Mouse (Mus musculus) kidney, embryonic 15.5 days (tissue): ENCODE data around the gene Spc25. TPM values are rescaled to one million over a fixed set of nuclear protein-coding genes. Genes with fewer than 3 reads are reported as not detected.
A peak's percentile ranks its signal among the peaks of the same experiment; 100 is the strongest.

Experiments used
- ATAC-seq: fragments of 200-750 bp; cut with Nextera tagmentation; replicated peaks from 2 replicates; pipeline ENCODE4 v1.8.0; 2017; ENCODE audit warnings: moderate TSS enrichment; ENCODE audit not compliant: low FRiP score
- H3K27ac ChIP-seq: fragments of 300-500 bp; sonication (generic); 2 replicates; pipeline ENCODE4 v1.5.1; 2015; ENCODE audit warnings: mild to moderate bottlenecking, inconsistent platforms
- H3K27me3 ChIP-seq: fragments of 300-500 bp; sonication (generic); 2 replicates; pipeline ENCODE4 v1.6.1; 2015; ENCODE audit warnings: inconsistent platforms
- H3K36me3 ChIP-seq: fragments of 300-500 bp; sonication (generic); 2 replicates; pipeline ENCODE4 v1.6.1; 2015; ENCODE audit warnings: inconsistent platforms
- H3K4me1 ChIP-seq: fragments of 300-500 bp; sonication (generic); 2 replicates; pipeline ENCODE4 v1.6.1; 2015; ENCODE audit warnings: inconsistent platforms
- H3K4me2 ChIP-seq: fragments of 300-500 bp; sonication (generic); 2 replicates; pipeline ENCODE4 v1.6.1; 2015; ENCODE audit warnings: moderate library complexity, mild to moderate bottlenecking, inconsistent platforms
- H3K4me3 ChIP-seq: fragments of 300-500 bp; sonication (generic); replicated peaks from 2 replicates; pipeline ENCODE4 v1.5.1; 2015; ENCODE audit warnings: mild to moderate bottlenecking, inconsistent platforms
- H3K9ac ChIP-seq: fragments of 300-500 bp; sonication (generic); 2 replicates; pipeline ENCODE4 v1.6.1; 2015; ENCODE audit warnings: mild to moderate bottlenecking, inconsistent platforms
- H3K9me3 ChIP-seq: fragments of 300-500 bp; sonication (generic); replicated peaks from 2 replicates; pipeline ENCODE4 v1.6.1; 2016; ENCODE audit warnings: inconsistent platforms
- WGBS: fragments of 180-500 bp; shearing (Covaris S2); methylation state at CpG from one replicate; pipeline ENCODE4 v1.1.7; 2015; ENCODE audit warnings: mixed read lengths; 5-methylcytosine and 5-hydroxymethylcytosine counted together
- polyA plus RNA-seq: library from polyadenylated mRNA; unstranded; fragments of >200 nt; fragmentation: Nextera tagmentation; extraction: Ambion mirVana; gene quantifications from 2 replicates; pipeline ENCODE4 v1.2.1, GENCODE M21; 2015

The Spc25 gene
- polyA plus RNA-seq, 1 experiment from 2014 or later = 240 TPM

- H3K4me3 ChIP-seq = no peak overlapping the region
- ATAC-seq = no peak
- no peak overlapping the region for H3K4me2 ChIP-seq
- H3K9ac ChIP-seq = no peak overlapping the region
- WGBS = 73% methylated on average over 5 of the region's 5 CpGs
- no peaks in the 10 kb centered on the region for H3K9me3 ChIP-seq
- H3K4me1 ChIP-seq = no peaks in the 10 kb centered on the region
- H3K27me3 ChIP-seq = no peaks in the 10 kb centered on the region
- no peaks in the 10 kb centered on the region for H3K36me3 ChIP-seq
- H3K27ac ChIP-seq = no peak overlapping the region
Observed at GRCm38 (mm10) chr2:69221868-69222416, 15.9 kb upstream of the Spc25 start.

- Histone ChIP-seq H3K9ac (no peak overlapping the region), H3K27me3 (no peaks in the 10 kb centered on the region), H3K9me3 (no peaks in the 10 kb centered on the region), H3K4me2 (no peak overlapping the region), H3K36me3 (no peaks in the 10 kb centered on the region), H3K27ac (peak overlapping the region; percentile 60; the same call in 1 of the 2 replicates), H3K4me3 (no peak overlapping the region), H3K4me1 (peaks cover 22% of the 10 kb centered on the region)
- no peak; the same call in 1 of the 2 replicates for ATAC-seq
- WGBS = 24% methylated on average over 7 of the region's 7 CpGs
Observed at GRCm38 (mm10) chr2:69215242-69215641, 9.2 kb upstream of the Spc25 start.

- 73% methylated on average over 10 of the region's 10 CpGs for WGBS
- H3K9me3 ChIP-seq = no peaks in the 10 kb centered on the region
- H3K27me3 ChIP-seq = no peaks in the 10 kb centered on the region
- H3K9ac ChIP-seq = no peak overlapping the region
- H3K4me1 ChIP-seq = peaks cover 22% of the 10 kb centered on the region
- no peak for ATAC-seq
- H3K27ac ChIP-seq = no peak overlapping the region
- no peak overlapping the region for H3K4me3 ChIP-seq
- no peaks in the 10 kb centered on the region for H3K36me3 ChIP-seq
- no peak overlapping the region for H3K4me2 ChIP-seq
Observed at GRCm38 (mm10) chr2:69212652-69213051, 6.7 kb upstream of the Spc25 start.

GRCm38 (mm10) chr2:69210773-69211172, 4.8 kb upstream of the Spc25 start, which contains the start of gene G6pc2:
TSS of gene G6pc2 (plus strand) at chr2:69211073.
- ATAC-seq = no peak
- no peak within 1 kb of the TSS for H3K4me2 ChIP-seq
- no peaks in the 10 kb centered on the region for H3K36me3 ChIP-seq
- H3K4me3 ChIP-seq = no peak within 1 kb of the TSS
- 39% methylated on average over 7 of the region's 7 CpGs for WGBS
- no peak within 1 kb of the TSS for H3K9ac ChIP-seq
- H3K4me1 ChIP-seq = peaks cover 23% of the 10 kb centered on the region
- H3K9me3 ChIP-seq = no peaks in the 10 kb centered on the region
- H3K27ac ChIP-seq = peak within 1 kb of the TSS; percentile 71
- no peaks in the 10 kb centered on the region for H3K27me3 ChIP-seq

- H3K9me3 ChIP-seq = no peaks in the 10 kb centered on the region
- H3K27me3 ChIP-seq = no peaks in the 10 kb centered on the region
- H3K36me3 ChIP-seq = no peaks in the 10 kb centered on the region
- H3K9ac ChIP-seq = no peak overlapping the region
- H3K27ac ChIP-seq = peak overlapping the region; percentile 27; the same call in 1 of the 2 replicates
- 84% methylated on average over 3 of the region's 3 CpGs for WGBS
- no peak overlapping the region for H3K4me3 ChIP-seq
- no peak for ATAC-seq
- no peak overlapping the region for H3K4me2 ChIP-seq
- peaks cover 24% of the 10 kb centered on the region for H3K4me1 ChIP-seq
Observed at GRCm38 (mm10) chr2:69209684-69210083, 3.7 kb upstream of the Spc25 start.

- 0 out of 2 replicates have a peak overlapping the region, but pooled peaks have one; percentile 4 for H3K9ac ChIP-seq
Observed at GRCm38 (mm10) chr2:69206523-69206922, 529 bp upstream of the Spc25 start.

GRCm38 (mm10) chr2:69205185-69205584, 809 bp downstream of the Spc25 start:
- peaks cover 22% of the 10 kb centered on the region for H3K36me3 ChIP-seq
- peak overlapping the region; percentile 69 for H3K4me2 ChIP-seq
- H3K4me3 ChIP-seq = peak overlapping the region; percentile 95
- peak overlapping the region; percentile 96 for H3K27ac ChIP-seq
- H3K4me1 ChIP-seq = peaks cover 18% of the 10 kb centered on the region
- 13% methylated on average over 6 of the region's 6 CpGs for WGBS
- no peaks in the 10 kb centered on the region for H3K27me3 ChIP-seq
- no peaks in the 10 kb centered on the region for H3K9me3 ChIP-seq
- no peak for ATAC-seq
- H3K9ac ChIP-seq = peak overlapping the region; percentile 89

More at GRCm38 (mm10) chr2:69206523-69206922, 529 bp upstream of the Spc25 start:
- H3K4me2 ChIP-seq = peak overlapping the region; percentile 54
- H3K9me3 ChIP-seq = no peaks in the 10 kb centered on the region
- 18% methylated on average over 7 of the region's 7 CpGs for WGBS
- peaks cover 25% of the 10 kb centered on the region for H3K4me1 ChIP-seq
- H3K27ac ChIP-seq = 0 out of 2 replicates have a peak overlapping the region, but pooled peaks have one; percentile 27
- H3K36me3 ChIP-seq = peaks cover 14% of the 10 kb centered on the region
- no peak for ATAC-seq
- no peaks in the 10 kb centered on the region for H3K27me3 ChIP-seq
- H3K4me3 ChIP-seq = peak overlapping the region; percentile 95

- 90% methylated on average over 5 of the region's 5 CpGs for WGBS
Observed at GRCm38 (mm10) chr2:69193555-69193954, 12.4 kb downstream of the Spc25 start.

GRCm38 (mm10) chr2:69191059-69191458, 14.9 kb downstream of the Spc25 start:
- no peak for ATAC-seq
- no peaks in the 10 kb centered on the region for H3K9me3 ChIP-seq
- no peak overlapping the region for H3K4me2 ChIP-seq
- no peak overlapping the region for H3K27ac ChIP-seq
- H3K9ac ChIP-seq = no peak overlapping the region
- no peak overlapping the region for H3K4me3 ChIP-seq
- WGBS = 80% methylated on average over 5 of the region's 5 CpGs
- H3K27me3 ChIP-seq = no peaks in the 10 kb centered on the region
- peaks cover 55% of the 10 kb centered on the region for H3K36me3 ChIP-seq
- H3K4me1 ChIP-seq = 0 out of 2 replicates have a peak, but pooled peaks cover 6% of the 10 kb centered on the region

More at GRCm38 (mm10) chr2:69193555-69193954, 12.4 kb downstream of the Spc25 start:
- ATAC-seq = no peak
- Histone ChIP-seq H3K36me3 (peaks cover 72% of the 10 kb centered on the region), H3K4me1 (no peaks in the 10 kb centered on the region), H3K9ac (no peak overlapping the region), H3K27ac (no peak overlapping the region), H3K27me3 (no peaks in the 10 kb centered on the region), H3K4me2 (no peak overlapping the region), H3K9me3 (no peaks in the 10 kb centered on the region), H3K4me3 (no peak overlapping the region)

- Histone ChIP-seq H3K4me3 (no peak overlapping the region), H3K9ac (no peak overlapping the region), H3K9me3 (no peaks in the 10 kb centered on the region), H3K4me2 (no peak overlapping the region), H3K36me3 (peaks cover 46% of the 10 kb centered on the region), H3K27ac (no peak overlapping the region), H3K27me3 (no peaks in the 10 kb centered on the region), H3K4me1 (0 out of 2 replicates have a peak, but pooled peaks cover 6% of the 10 kb centered on the region)
- no peak for ATAC-seq
- 50% methylated on average over 4 of the region's 4 CpGs for WGBS
Observed at GRCm38 (mm10) chr2:69189222-69189621, 16.8 kb downstream of the Spc25 start.

GRCm38 (mm10) chr2:69188732-69189131, 17.3 kb downstream of the Spc25 start:
- Histone ChIP-seq H3K27ac (no peak overlapping the region), H3K27me3 (no peaks in the 10 kb centered on the region), H3K36me3 (peaks cover 41% of the 10 kb centered on the region), H3K4me2 (no peak overlapping the region), H3K4me1 (0 out of 2 replicates have a peak, but pooled peaks cover 6% of the 10 kb centered on the region), H3K4me3 (no peak overlapping the region), H3K9ac (no peak overlapping the region), H3K9me3 (no peaks in the 10 kb centered on the region)
- 84% methylated on average over 6 of the region's 6 CpGs for WGBS
- ATAC-seq = no peak

- H3K4me2 ChIP-seq = no peak overlapping the region
- H3K4me1 ChIP-seq = 0 out of 2 replicates have a peak, but pooled peaks cover 6% of the 10 kb centered on the region
- H3K9me3 ChIP-seq = no peaks in the 10 kb centered on the region
- WGBS = 97% methylated on average over 2 of the region's 2 CpGs
- peaks cover 33% of the 10 kb centered on the region for H3K36me3 ChIP-seq
- no peaks in the 10 kb centered on the region for H3K27me3 ChIP-seq
- H3K27ac ChIP-seq = no peak overlapping the region
- peak; percentile 29; the same call in 1 of the 2 replicates for ATAC-seq
- no peak overlapping the region for H3K9ac ChIP-seq
- H3K4me3 ChIP-seq = no peak overlapping the region
Observed at GRCm38 (mm10) chr2:69187990-69188389, 18.0 kb downstream of the Spc25 start.
